Mouse (Mus musculus): ENCODE data around the gene Hist1h2bg. TPM values are rescaled to one million over a fixed set of nuclear protein-coding genes. Genes with fewer than 3 reads are reported as not detected.
"Not testable (repeated sequence)": the region's sequence is repeated elsewhere in the genome, so short reads cannot be mapped to it uniquely, and the experiment has no call there.

Hist1h2bg gene
- polyA plus RNA-seq, 1 experiment from 2014 or later, result 25.4 TPM

- H3K27me3 ChIP-seq; H3K36me3 ChIP-seq; ATAC-seq (ENCODE audit: insufficient number of reproducible peaks, insufficient read depth, low FRiP score, low TSS enrichment, low read depth); H3K9me3 ChIP-seq: not testable (repeated sequence)
- Histone ChIP-seq H3K4me2 (peak overlapping the region; percentile 71), H3K4me3 (replicated peaks) (peak overlapping the region; percentile 46), H3K9ac (replicated peaks) (peak overlapping the region; percentile 70), H3K27ac (peak overlapping the region; percentile 92), H3K4me1 (replicated peaks) (peaks cover 13% of the 10 kb centered on the region)
- WGBS, result 8% methylated on average over 3 of the region's 3 CpGs
Observed at GRCm38 (mm10) chr13:23542225-23542980, 28.8 kb upstream of the Hist1h2bg start.

GRCm38 (mm10) chr13:23542999-23543607 lies 28.1 kb upstream of the Hist1h2bg start, which contains the start of gene Hist1h2bh:
Hist1h2bh (minus strand) TSS chr13:23543392.
- peak within 1 kb of the TSS; percentile 71 for H3K4me2 ChIP-seq
- not testable (repeated sequence) for H3K27me3 ChIP-seq; H3K36me3 ChIP-seq; H3K4me1 ChIP-seq (replicated peaks); H3K9me3 ChIP-seq
- under 1% methylated on average over 41 of the region's 42 CpGs for WGBS
- peak; percentile 95 for ATAC-seq (ENCODE audit: insufficient number of reproducible peaks, insufficient read depth, low FRiP score, low TSS enrichment, low read depth)
- H3K4me3 ChIP-seq (replicated peaks), result peak within 1 kb of the TSS; percentile 46
- peak within 1 kb of the TSS; percentile 70 for H3K9ac ChIP-seq (replicated peaks)
- H3K27ac ChIP-seq, result peak within 1 kb of the TSS; percentile 94

GRCm38 (mm10) chr13:23543965-23544786 lies 27.0 kb upstream of the Hist1h2bg start, which contains the start of gene Hist1h3f:
Hist1h3f (plus strand) TSS chr13:23544052.
- Histone ChIP-seq H3K4me3 (replicated peaks) (peak within 1 kb of the TSS; percentile 46), H3K4me2 (peak within 1 kb of the TSS; percentile 71), H3K4me1 (replicated peaks) (0 out of 2 replicates have a peak, but pooled peaks cover 5% of the 10 kb centered on the region), H3K9me3 (no peaks in the 10 kb centered on the region), H3K9ac (replicated peaks) (peak within 1 kb of the TSS; percentile 70), H3K27me3 (no peaks in the 10 kb centered on the region), H3K27ac (peak within 1 kb of the TSS; percentile 94), H3K36me3 (no peaks in the 10 kb centered on the region)
- under 1% methylated on average over 33 of the region's 45 CpGs for WGBS
- ATAC-seq (ENCODE audit: insufficient number of reproducible peaks, insufficient read depth, low FRiP score, low TSS enrichment, low read depth), result peak; percentile 88

GRCm38 (mm10) chr13:23544787-23545120 lies 26.4 kb upstream of the Hist1h2bg start:
- not testable (repeated sequence) for H3K27me3 ChIP-seq; H3K4me1 ChIP-seq (replicated peaks); H3K36me3 ChIP-seq; ATAC-seq (ENCODE audit: insufficient number of reproducible peaks, insufficient read depth, low FRiP score, low TSS enrichment, low read depth); H3K9me3 ChIP-seq
- H3K4me2 ChIP-seq, result peak overlapping the region; percentile 71
- peak overlapping the region; percentile 45 for H3K4me3 ChIP-seq (replicated peaks)
- WGBS, result 0% methylated on average over 11 of the region's 14 CpGs
- H3K9ac ChIP-seq (replicated peaks), result peak overlapping the region; percentile 65
- H3K27ac ChIP-seq, result peak overlapping the region; percentile 94

GRCm38 (mm10) chr13:23546694-23547093 lies 24.5 kb upstream of the Hist1h2bg start:
- Histone ChIP-seq H3K4me2 (no peak overlapping the region), H3K27me3 (no peaks in the 10 kb centered on the region), H3K4me1 (replicated peaks) (peaks cover 10% of the 10 kb centered on the region; the same call in 1 of the 2 replicates), H3K4me3 (replicated peaks) (no peak overlapping the region), H3K36me3 (no peaks in the 10 kb centered on the region), H3K9ac (replicated peaks) (no peak overlapping the region), H3K9me3 (no peaks in the 10 kb centered on the region), H3K27ac (peak overlapping the region; percentile 73)
- ATAC-seq (ENCODE audit: insufficient number of reproducible peaks, insufficient read depth, low FRiP score, low TSS enrichment, low read depth), result no peak
- WGBS, result 81% methylated on average over 5 of the region's 5 CpGs

GRCm38 (mm10) chr13:23550761-23551145 lies 20.4 kb upstream of the Hist1h2bg start:
- H3K4me3 ChIP-seq (replicated peaks), result peak overlapping the region; percentile 46
- H3K27ac ChIP-seq, result peak overlapping the region; percentile 96
- peaks cover 5% of the 10 kb centered on the region; the same call in 1 of the 2 replicates for H3K4me1 ChIP-seq (replicated peaks)
- no peaks in the 10 kb centered on the region for H3K36me3 ChIP-seq
- ATAC-seq (ENCODE audit: insufficient number of reproducible peaks, insufficient read depth, low FRiP score, low TSS enrichment, low read depth), result no peak
- WGBS, result 4% methylated on average over 3 of the region's 3 CpGs
- peak overlapping the region; percentile 55 for H3K4me2 ChIP-seq
- no peaks in the 10 kb centered on the region for H3K9me3 ChIP-seq
- H3K9ac ChIP-seq (replicated peaks), result peak overlapping the region; percentile 54
- no peaks in the 10 kb centered on the region for H3K27me3 ChIP-seq

- under 1% methylated on average over 47 of the region's 47 CpGs for WGBS
- ATAC-seq (ENCODE audit: insufficient number of reproducible peaks, insufficient read depth, low FRiP score, low TSS enrichment, low read depth), result peak; percentile 87
- H3K4me3 ChIP-seq (replicated peaks), result peak within 1 kb of the TSS; percentile 46
- H3K9ac ChIP-seq (replicated peaks), result peak within 1 kb of the TSS; percentile 54
- H3K36me3 ChIP-seq; H3K9me3 ChIP-seq; H3K4me1 ChIP-seq (replicated peaks); H3K27me3 ChIP-seq: not testable (repeated sequence)
- peak within 1 kb of the TSS; percentile 96 for H3K27ac ChIP-seq
- peak within 1 kb of the TSS; percentile 55 for H3K4me2 ChIP-seq
Observed at GRCm38 (mm10) chr13:23551146-23551834, 19.9 kb upstream of the Hist1h2bg start, which contains the start of gene Hist1h4f. Hist1h4f (minus strand) TSS chr13:23551648.

- Histone ChIP-seq H3K9me3 (no peaks in the 10 kb centered on the region), H3K4me1 (replicated peaks) (peaks cover 5% of the 10 kb centered on the region), H3K9ac (replicated peaks) (peak overlapping the region; percentile 2; the same call in 1 of the 2 replicates), H3K27ac (peak overlapping the region; percentile 96), H3K27me3 (no peaks in the 10 kb centered on the region), H3K4me3 (replicated peaks) (peak overlapping the region; percentile 46), H3K36me3 (no peaks in the 10 kb centered on the region), H3K4me2 (peak overlapping the region; percentile 55)
- ATAC-seq (ENCODE audit: insufficient number of reproducible peaks, insufficient read depth, low FRiP score, low TSS enrichment, low read depth), result no peak
- 59% methylated on average over 8 of the region's 8 CpGs for WGBS
Observed at GRCm38 (mm10) chr13:23551931-23552914, 19.0 kb upstream of the Hist1h2bg start.

- no peaks in the 10 kb centered on the region for H3K27me3 ChIP-seq
- H3K4me3 ChIP-seq (replicated peaks), result no peak within 1 kb of the TSS
- no peak for ATAC-seq (ENCODE audit: insufficient number of reproducible peaks, insufficient read depth, low FRiP score, low TSS enrichment, low read depth)
- H3K36me3 ChIP-seq, result no peaks in the 10 kb centered on the region
- peaks cover 5% of the 10 kb centered on the region for H3K4me1 ChIP-seq (replicated peaks)
- no peaks in the 10 kb centered on the region for H3K9me3 ChIP-seq
- peak within 1 kb of the TSS; percentile 100 for H3K27ac ChIP-seq
- peak within 1 kb of the TSS; percentile 90 for H3K4me2 ChIP-seq
- H3K9ac ChIP-seq (replicated peaks), result no peak within 1 kb of the TSS
Observed at GRCm38 (mm10) chr13:23552962-23553361, 18.2 kb upstream of the Hist1h2bg start, which contains the start of gene Hist1h1d. Hist1h1d (plus strand) TSS chr13:23553262.

- Histone ChIP-seq H3K36me3 (no peaks in the 10 kb centered on the region), H3K9ac (replicated peaks) (peak overlapping the region; percentile 86), H3K4me3 (replicated peaks) (peak overlapping the region; percentile 66), H3K4me2 (peak overlapping the region; percentile 90), H3K27ac (peak overlapping the region; percentile 100), H3K4me1 (replicated peaks) (peaks cover 5% of the 10 kb centered on the region), H3K9me3 (no peaks in the 10 kb centered on the region), H3K27me3 (no peaks in the 10 kb centered on the region)
- ATAC-seq (ENCODE audit: insufficient number of reproducible peaks, insufficient read depth, low FRiP score, low TSS enrichment, low read depth), result no peak
- WGBS, result 21% methylated on average over 9 of the region's 9 CpGs
Observed at GRCm38 (mm10) chr13:23554393-23554792, 16.8 kb upstream of the Hist1h2bg start.
